ENCODE assay signal across 30 mouse cellular contexts in genomic region chr13:113054230-113054629, GRCm38 (mm10). TPM values are rescaled to one million over a fixed set of nuclear protein-coding genes. Genes with fewer than 3 reads are reported as not detected.
"Had no signal": no experiment of that assay in that cellular context is flagged by ENCODE, and none has a peak within 500 bp of the region (broad histone marks: within the 10 kb centered on the region; RNA-seq: fewer than 3 reads in every experiment).

No protein-coding gene starts in this region.

- H3K9me3 ChIP-seq: intestine, embryonic 15.5 days; limb, embryonic 13.5 days; lung, embryonic 15.5 days; midbrain, embryonic 10.5 days; midbrain, embryonic 13.5 days; stomach, embryonic 15.5 days had no signal

- H3K9ac ChIP-seq: intestine, embryonic 15.5 days; limb, embryonic 13.5 days; liver, embryonic 12.5 days; liver, embryonic 15.5 days; lung, embryonic 15.5 days; midbrain, embryonic 13.5 days; stomach, embryonic 15.5 days had no signal

- H3K4me1 ChIP-seq: intestine, embryonic 15.5 days; limb, embryonic 13.5 days; liver, embryonic 12.5 days; liver, embryonic 15.5 days; lung, embryonic 15.5 days; megakaryocyte, embryonic 14.5 days; midbrain, embryonic 10.5 days; midbrain, embryonic 13.5 days; stomach, embryonic 15.5 days had no signal

- H3K36me3 ChIP-seq: intestine, embryonic 15.5 days; limb, embryonic 13.5 days; liver, embryonic 12.5 days; liver, embryonic 15.5 days; lung, embryonic 15.5 days; midbrain, embryonic 10.5 days; midbrain, embryonic 13.5 days; stomach, embryonic 15.5 days had no signal

- H3K27me3 ChIP-seq: intestine, embryonic 15.5 days; limb, embryonic 13.5 days; liver, embryonic 12.5 days; liver, embryonic 15.5 days; lung, embryonic 15.5 days; midbrain, embryonic 13.5 days; stomach, embryonic 15.5 days had no signal

- H3K4me3 ChIP-seq: intestine, embryonic 15.5 days; layer of hippocampus, adult 2 months; left cerebral cortex, adult 2 months; limb, embryonic 13.5 days; liver, embryonic 12.5 days; liver, embryonic 15.5 days; lung, embryonic 15.5 days; megakaryocyte, embryonic 14.5 days; midbrain, embryonic 10.5 days; midbrain, embryonic 13.5 days; myocyte; stomach, embryonic 15.5 days had no signal

- H3K4me2 ChIP-seq: intestine, embryonic 15.5 days; limb, embryonic 13.5 days; liver, embryonic 12.5 days; liver, embryonic 15.5 days; lung, embryonic 15.5 days; midbrain, embryonic 13.5 days; stomach, embryonic 15.5 days had no signal

- ATAC-seq: intestine, embryonic 15.5 days; liver, embryonic 12.5 days; midbrain, embryonic 13.5 days; midbrain, embryonic 16.5 days had no signal

- DNase-seq: kidney, adult 18-20 months; kidney, adult 9 months; kidney, postnatal 25 days; layer of hippocampus, postnatal 36 days; left cerebral cortex, postnatal 4 days; liver; lung, adult 18-20 months; lung, postnatal 10 days; lung, postnatal 36 days; right cerebral cortex, postnatal 14 days; right cerebral cortex, postnatal 4 days; spleen, adult 18-20 months had no signal

- H3K27ac ChIP-seq: intestine, embryonic 15.5 days; kidney, postnatal 0 days; layer of hippocampus, adult 2 months; left cerebral cortex, adult 2 months; limb, embryonic 13.5 days; liver, embryonic 12.5 days; liver, embryonic 15.5 days; lung, embryonic 15.5 days; midbrain, embryonic 10.5 days; midbrain, embryonic 13.5 days; stomach, embryonic 15.5 days had no signal

RNA-seq across cellular contexts. Expression of gene Cdc20b, which starts 19.3 kb away (rescaled TPM):
- total RNA-seq: layer of hippocampus, postnatal 36 days; left cerebral cortex, postnatal 10 days had no signal
- polyA plus RNA-seq: intestine, embryonic 15.5 days; kidney, postnatal 0 days; limb, embryonic 13.5 days; liver, embryonic 12.5 days; liver, embryonic 15.5 days; myocyte; neural tube, embryonic 11.5 days; stomach, embryonic 15.5 days had no signal

RNA-seq across cellular contexts. Expression of gene Gzma, which starts 46.6 kb away (rescaled TPM):
- total RNA-seq: layer of hippocampus, adult 2 months; layer of hippocampus, postnatal 10 days; layer of hippocampus, postnatal 36 days; left cerebral cortex, adult 2 months; left cerebral cortex, postnatal 10 days; left cerebral cortex, postnatal 4 days had no signal
- polyA plus RNA-seq: limb, embryonic 13.5 days; liver, embryonic 12.5 days; midbrain, embryonic 10.5 days; midbrain, embryonic 13.5 days; midbrain, embryonic 16.5 days; myocyte; neural tube, embryonic 11.5 days; neural tube, embryonic 14.5 days had no signal
